Mouse (Mus musculus): ENCODE data around the gene Chit1. TPM values are rescaled to one million over a fixed set of nuclear protein-coding genes. Genes with fewer than 3 reads are reported as not detected.

Gene Chit1
- total RNA-seq, 2 experiments from 2014 or later: 1.8 to 2.3 TPM

Other genes starting within 250 kb of the Chit1 start
- gene Optc, start 203.2 kb upstream of the Chit1 start, total RNA-seq (2015): not detected in 2 replicates
- not detected in 2 replicates for gene Optc, start 203.2 kb upstream of the Chit1 start, total RNA-seq (2017)
- not detected in 2 replicates for gene Prelp, start 189.8 kb upstream of the Chit1 start, total RNA-seq (2015)
- not detected in 2 replicates for gene Prelp, start 189.8 kb upstream of the Chit1 start, total RNA-seq (2017)
- gene Fmod, start 74.0 kb upstream of the Chit1 start, total RNA-seq (2015): not detected in 2 replicates
- not detected in 2 replicates for gene Fmod, start 74.0 kb upstream of the Chit1 start, total RNA-seq (2017)
- gene Btg2, start 32.1 kb upstream of the Chit1 start, total RNA-seq (2015): 14.2 and 22.2 TPM in 2 replicates
- 38.7 and 47.8 TPM in 2 replicates for gene Btg2, start 32.1 kb upstream of the Chit1 start, total RNA-seq (2017)
- 9.3 and 21.2 TPM in 2 replicates for gene Chil1, start 70.9 kb downstream of the Chit1 start, total RNA-seq (2015)
- 8.9 and 16.2 TPM in 2 replicates for gene Chil1, start 70.9 kb downstream of the Chit1 start, total RNA-seq (2017)
- gene Mybph, start 82.2 kb downstream of the Chit1 start, total RNA-seq (2015): 0.17 TPM in 1 of 2 replicates, not detected in the other
- gene Mybph, start 82.2 kb downstream of the Chit1 start, total RNA-seq (2017): not detected in 2 replicates
- not detected in 2 replicates for gene Adora1, start 124.2 kb downstream of the Chit1 start, total RNA-seq (2015)
- gene Adora1, start 124.2 kb downstream of the Chit1 start, total RNA-seq (2017): not detected in 2 replicates
- not detected in 2 replicates for gene Myog, start 178.7 kb downstream of the Chit1 start, total RNA-seq (2015)
- not detected in 2 replicates for gene Myog, start 178.7 kb downstream of the Chit1 start, total RNA-seq (2017)
- gene Ppfia4, start 221.7 kb downstream of the Chit1 start, total RNA-seq (2015): 3.1 and 6.1 TPM in 2 replicates
- gene Ppfia4, start 221.7 kb downstream of the Chit1 start, total RNA-seq (2017): 5.3 and 6.5 TPM in 2 replicates